Mouse (Mus musculus) forebrain, embryonic 11.5 days (tissue): Measurements from ENCODE around the gene Lrig2. TPM values are rescaled to one million over a fixed set of nuclear protein-coding genes. Genes with fewer than 3 reads are reported as not detected.

Source experiments
- ATAC-seq: fragments of 200-750 bp; cut with Nextera tagmentation; replicated peaks from 2 replicates; pipeline ENCODE4 v1.8.0; 2017; ENCODE audit warnings: moderate TSS enrichment; ENCODE audit not compliant: low FRiP score
- DNase-seq: peaks from one replicate; pipeline ENCODE4 v3.0.0-alpha.2; 2017; ENCODE audit warnings: low spot score
- H3K27ac ChIP-seq: fragments of 300-500 bp; sonication (generic); 2 replicates; pipeline ENCODE4 v1.5.1; 2014; ENCODE audit warnings: low read depth, low read length
- H3K27me3 ChIP-seq: fragments of 300-500 bp; sonication (generic); 2 replicates; pipeline ENCODE4 v1.6.1; 2014; ENCODE audit warnings: mild to moderate bottlenecking, low read length, mixed read lengths; ENCODE audit not compliant: control insufficient read depth, insufficient read depth
- H3K36me3 ChIP-seq: fragments of 300-500 bp; sonication (generic); 2 replicates; pipeline ENCODE4 v1.6.1; 2014; ENCODE audit warnings: mild to moderate bottlenecking, low read length, moderate library complexity, mixed read lengths; ENCODE audit not compliant: control insufficient read depth, insufficient read depth
- H3K4me1 ChIP-seq: fragments of 300-500 bp; sonication (generic); replicated peaks from 2 replicates; pipeline ENCODE4 v1.6.1; 2014; ENCODE audit warnings: low read length, mixed read lengths; ENCODE audit not compliant: control insufficient read depth, insufficient read depth
- H3K4me2 ChIP-seq: fragments of 300-500 bp; sonication (generic); 2 replicates; pipeline ENCODE4 v1.6.1; 2014; ENCODE audit warnings: low read depth, mild to moderate bottlenecking, low read length, moderate library complexity, mixed read lengths; ENCODE audit not compliant: severe bottlenecking
- H3K4me3 ChIP-seq: fragments of 300-500 bp; sonication (generic); 2 replicates; pipeline ENCODE4 v1.5.1; 2014; ENCODE audit warnings: low read depth, low read length
- H3K9ac ChIP-seq: fragments of 300-500 bp; sonication (generic); 2 replicates; pipeline ENCODE4 v1.6.1; 2014; ENCODE audit warnings: low read length
- H3K9me3 ChIP-seq: fragments of 300-500 bp; sonication (generic); 2 replicates; pipeline ENCODE4 v1.6.1; 2016; ENCODE audit warnings: low read length, mixed read lengths; ENCODE audit not compliant: control insufficient read depth
- WGBS: fragments of 180-500 bp; shearing (Covaris S2); extraction: QIAGEN DNeasy Blood & Tissue Kit; methylation state at CpG from one replicate; pipeline ENCODE4 v1.1.7; 2014; 5-methylcytosine and 5-hydroxymethylcytosine counted together
- polyA plus RNA-seq: library from polyadenylated mRNA; unstranded; fragments of >200 nt; fragmentation: Nextera tagmentation; extraction: Ambion mirVana; gene quantifications from 2 replicates; pipeline ENCODE4 v1.2.1, GENCODE M21; 2014

The Lrig2 gene
- polyA plus RNA-seq, 1 experiment from 2014 or later: 23.5 TPM

DNA sequence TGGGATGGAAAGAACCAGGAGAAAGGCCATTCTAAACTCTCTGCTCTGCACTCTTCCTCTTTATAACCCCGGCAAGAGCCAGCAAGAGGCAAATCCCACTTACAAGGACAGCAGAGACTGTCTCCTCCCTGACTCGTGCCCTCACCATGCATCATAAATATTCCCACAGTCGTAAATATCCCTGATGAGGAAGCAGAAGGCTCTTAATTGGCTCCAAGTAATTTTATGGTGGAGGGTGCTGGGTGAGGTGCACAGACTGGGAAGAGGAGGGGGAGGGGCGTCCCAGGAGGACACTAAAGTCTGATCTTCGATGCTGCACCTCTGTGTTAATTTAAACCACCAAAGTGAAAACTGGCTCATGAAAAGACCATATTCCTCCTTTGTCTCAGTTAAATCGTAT, 99.2 kb downstream of the Lrig2 start:
- Histone ChIP-seq H3K9me3 (no peaks in the 10 kb centered on the region), H3K4me2 (no peak overlapping the region), H3K4me3 (no peak overlapping the region), H3K27me3 (no peaks in the 10 kb centered on the region), H3K27ac (no peak overlapping the region), H3K9ac (no peak overlapping the region), H3K36me3 (no peaks in the 10 kb centered on the region), H3K4me1 (no peaks in the 10 kb centered on the region)
- WGBS: 86% methylated on average over 6 of the region's 6 CpGs
- ATAC-seq (no peak), DNase-seq (no peak)

DNA sequence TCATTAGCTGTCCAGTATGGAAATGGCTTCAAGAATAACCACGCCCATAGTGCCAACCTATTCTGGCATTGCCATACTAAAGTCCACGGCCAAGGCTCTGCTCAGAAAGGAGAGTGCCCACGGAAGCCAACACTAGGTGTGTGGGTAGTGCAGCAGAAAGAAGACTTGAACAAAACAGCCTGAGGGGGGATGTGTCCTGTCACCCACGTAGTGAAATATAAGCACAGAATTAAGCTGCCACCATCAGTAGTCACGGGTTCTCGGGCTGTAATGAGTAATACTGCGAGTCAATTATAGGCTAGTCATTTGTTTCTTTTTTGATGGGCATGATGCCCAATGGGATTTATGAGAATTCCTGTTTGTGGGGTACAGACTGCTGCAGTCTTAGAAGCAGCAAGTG, 104.2 kb downstream of the Lrig2 start:
- H3K27me3 ChIP-seq: no peaks in the 10 kb centered on the region
- DNase-seq (no peak), ATAC-seq (no peak)
- H3K36me3 ChIP-seq: no peaks in the 10 kb centered on the region
- H3K9me3 ChIP-seq: no peaks in the 10 kb centered on the region
- 89% methylated on average over 7 of the region's 7 CpGs for WGBS
- H3K4me3 ChIP-seq: no peak overlapping the region
- no peak overlapping the region for H3K27ac ChIP-seq
- H3K9ac ChIP-seq: no peak overlapping the region
- H3K4me2 ChIP-seq: no peak overlapping the region
- no peaks in the 10 kb centered on the region for H3K4me1 ChIP-seq

DNA sequence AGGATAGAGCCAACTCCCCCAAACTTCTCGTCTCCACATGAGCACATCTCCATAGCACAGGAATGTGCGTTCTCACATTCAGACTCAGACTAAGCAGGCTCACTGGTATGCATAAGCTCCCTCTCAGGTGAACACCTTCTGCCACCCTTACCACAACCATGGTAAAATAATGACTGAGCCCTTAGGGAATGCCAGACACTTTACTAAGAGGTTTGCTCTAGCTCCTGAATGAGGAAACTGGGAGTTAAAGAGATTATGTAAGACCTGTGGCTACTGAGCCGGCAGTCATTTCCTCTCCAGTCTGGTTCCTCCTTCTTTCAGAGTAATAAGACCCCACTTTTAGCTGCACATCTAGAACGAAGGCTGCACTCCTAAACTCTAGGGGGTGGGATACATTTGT, 108.1 kb downstream of the Lrig2 start:
- no peaks in the 10 kb centered on the region for H3K27me3 ChIP-seq
- DNase-seq (no peak), ATAC-seq (no peak)
- H3K27ac ChIP-seq: no peak overlapping the region
- 81% methylated on average over 4 of the region's 4 CpGs for WGBS
- H3K4me2 ChIP-seq: no peak overlapping the region
- no peaks in the 10 kb centered on the region for H3K36me3 ChIP-seq
- H3K4me3 ChIP-seq: no peak overlapping the region
- H3K9ac ChIP-seq: no peak overlapping the region
- H3K9me3 ChIP-seq: no peaks in the 10 kb centered on the region
- no peaks in the 10 kb centered on the region for H3K4me1 ChIP-seq

DNA sequence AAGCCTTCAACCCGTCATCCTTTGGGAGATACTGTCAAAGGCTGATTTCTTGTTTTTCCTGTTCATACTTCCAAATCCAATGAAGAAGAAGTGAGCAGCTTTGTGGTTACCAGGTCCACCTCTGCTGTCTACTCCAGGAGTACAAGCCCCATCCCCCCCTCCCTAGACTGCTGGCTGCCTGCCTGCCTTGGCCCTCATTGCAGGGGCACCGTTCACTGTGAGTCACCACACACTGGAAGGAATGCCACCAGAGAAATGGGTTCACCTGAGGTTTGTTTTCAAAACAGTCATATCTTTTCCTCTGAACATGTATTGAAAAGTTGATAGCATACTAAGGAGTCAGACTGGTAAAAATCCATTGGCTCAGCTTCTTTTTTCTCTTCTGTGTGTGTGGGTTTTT, 110.5 kb downstream of the Lrig2 start:
- Histone ChIP-seq H3K9ac (no peak overlapping the region), H3K36me3 (no peaks in the 10 kb centered on the region), H3K4me3 (no peak overlapping the region), H3K27me3 (no peaks in the 10 kb centered on the region), H3K9me3 (no peaks in the 10 kb centered on the region), H3K4me1 (no peaks in the 10 kb centered on the region), H3K27ac (no peak overlapping the region), H3K4me2 (no peak overlapping the region)
- no peak for DNase-seq
- no peak for ATAC-seq
- WGBS: 86% methylated on average over 2 of the region's 2 CpGs

DNA sequence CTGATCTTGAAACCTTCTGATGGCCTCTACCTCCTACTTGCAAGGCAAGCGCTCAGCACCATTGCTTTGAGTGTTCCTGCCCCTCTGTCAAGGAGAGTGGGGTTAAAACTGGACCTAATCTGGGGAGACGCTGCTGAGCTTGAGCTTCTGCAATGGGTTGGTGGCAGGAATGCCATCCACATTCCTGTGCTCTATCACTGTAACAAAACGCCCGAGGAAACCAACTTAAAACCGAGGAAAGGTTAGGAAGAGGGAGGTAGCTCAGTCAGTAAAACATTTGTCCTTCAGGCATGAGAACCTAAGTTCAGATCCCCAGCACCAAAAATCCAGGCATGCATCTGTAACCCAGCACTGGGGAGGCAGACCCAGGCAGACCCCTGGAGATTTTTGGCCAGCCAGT, 111.6 kb downstream of the Lrig2 start:
- no peaks in the 10 kb centered on the region for H3K27me3 ChIP-seq
- no peak overlapping the region for H3K9ac ChIP-seq
- DNase-seq (no peak), ATAC-seq (no peak)
- H3K9me3 ChIP-seq: no peaks in the 10 kb centered on the region
- no peak overlapping the region for H3K4me2 ChIP-seq
- no peak overlapping the region for H3K27ac ChIP-seq
- H3K4me3 ChIP-seq: no peak overlapping the region
- no peaks in the 10 kb centered on the region; the same call in 1 of the 2 replicates for H3K4me1 ChIP-seq
- WGBS: 85% methylated on average over 5 of the region's 5 CpGs
- no peaks in the 10 kb centered on the region for H3K36me3 ChIP-seq

DNA sequence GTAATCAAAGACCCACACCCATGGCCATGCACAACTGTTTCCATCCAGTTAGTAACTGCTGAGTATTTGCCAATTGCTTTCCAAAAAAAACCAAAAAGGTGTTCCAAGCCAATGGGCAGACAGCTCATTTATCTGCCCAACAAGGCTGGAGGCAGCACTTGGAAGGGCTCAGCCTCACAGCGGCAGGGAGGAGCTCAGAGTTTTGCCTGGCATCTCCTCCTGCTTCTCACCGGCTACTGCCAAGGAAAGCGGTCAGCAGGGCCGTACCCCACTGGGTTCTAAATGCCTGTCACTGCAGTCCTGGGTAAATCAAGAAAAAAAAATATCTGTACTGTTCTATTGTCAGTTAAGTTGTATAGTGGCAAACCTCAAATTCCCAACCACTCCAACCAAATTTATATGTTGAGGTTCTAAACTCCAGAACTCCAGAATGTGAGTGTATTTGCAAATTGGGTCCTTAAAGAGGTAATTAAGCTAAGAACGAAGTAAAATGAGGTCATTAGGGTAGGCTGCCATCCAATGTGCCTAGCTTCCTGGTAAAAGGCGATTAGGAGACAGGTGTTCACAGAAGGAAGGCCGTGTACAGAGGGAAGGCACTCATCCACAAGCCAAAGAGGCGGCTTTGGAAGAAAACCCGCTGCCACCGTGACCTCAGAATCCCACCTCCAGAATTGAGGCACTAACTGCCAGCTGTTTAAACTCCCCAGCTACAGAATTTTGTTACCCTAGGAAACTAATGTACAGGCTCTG, 112.2 kb downstream of the Lrig2 start:
- H3K36me3 ChIP-seq: no peaks in the 10 kb centered on the region
- H3K9ac ChIP-seq: no peak overlapping the region
- no peak overlapping the region for H3K27ac ChIP-seq
- H3K9me3 ChIP-seq: no peaks in the 10 kb centered on the region
- no peak overlapping the region for H3K4me3 ChIP-seq
- DNase-seq (no peak), ATAC-seq (no peak)
- WGBS: 77% methylated on average over 10 of the region's 10 CpGs
- no peaks in the 10 kb centered on the region; the same call in 1 of the 2 replicates for H3K4me1 ChIP-seq
- H3K27me3 ChIP-seq: no peaks in the 10 kb centered on the region
- H3K4me2 ChIP-seq: no peak overlapping the region

DNA sequence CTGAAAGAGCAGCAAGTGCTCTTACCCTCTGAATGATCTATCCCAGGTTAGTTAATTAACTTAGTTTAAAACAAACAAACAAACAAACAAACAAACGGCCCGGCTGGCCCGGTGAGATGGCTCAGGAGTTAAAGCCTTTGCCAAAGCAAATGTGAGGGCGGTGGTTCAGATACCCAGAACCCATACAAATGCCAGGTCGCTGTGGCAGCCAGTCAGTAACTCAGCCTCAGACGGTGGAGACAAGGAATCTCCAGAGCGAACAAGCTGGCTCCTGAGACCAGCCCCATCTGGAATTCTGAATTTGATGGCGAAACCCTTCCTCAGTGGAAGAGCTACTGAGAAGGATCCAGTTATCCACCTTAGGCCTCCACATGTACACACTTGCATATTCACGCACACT, 114.4 kb downstream of the Lrig2 start:
- 89% methylated on average over 9 of the region's 9 CpGs for WGBS
- no peak overlapping the region for H3K27ac ChIP-seq
- H3K36me3 ChIP-seq: no peaks in the 10 kb centered on the region
- H3K27me3 ChIP-seq: no peaks in the 10 kb centered on the region
- no peak for ATAC-seq
- H3K9ac ChIP-seq: no peak overlapping the region
- no peaks in the 10 kb centered on the region; the same call in 1 of the 2 replicates for H3K4me1 ChIP-seq
- H3K9me3 ChIP-seq: no peaks in the 10 kb centered on the region
- no peak for DNase-seq
- no peak overlapping the region for H3K4me3 ChIP-seq
- no peak overlapping the region for H3K4me2 ChIP-seq

DNA sequence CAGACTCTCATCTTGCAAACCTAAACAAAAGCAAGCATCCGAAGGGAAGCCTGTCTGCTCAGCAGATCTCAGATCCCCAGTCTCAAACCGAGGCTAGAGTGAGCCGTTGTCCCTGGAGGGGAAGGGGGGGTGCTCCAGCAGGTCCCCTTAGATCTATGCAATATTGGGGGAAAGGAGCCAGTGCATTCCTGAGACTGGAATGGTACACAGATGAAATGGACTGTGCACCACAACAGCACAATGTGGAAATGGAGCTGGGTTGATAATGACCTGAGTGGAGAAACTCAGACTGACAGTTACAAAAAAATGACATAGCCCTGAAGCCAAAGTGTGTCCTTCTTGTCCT, 115.0 kb downstream of the Lrig2 start:
- DNase-seq (no peak), ATAC-seq (no peak)
- Histone ChIP-seq H3K4me3 (no peak overlapping the region), H3K36me3 (no peaks in the 10 kb centered on the region), H3K4me1 (no peaks in the 10 kb centered on the region; the same call in 1 of the 2 replicates), H3K9ac (no peak overlapping the region), H3K9me3 (no peaks in the 10 kb centered on the region), H3K27me3 (no peaks in the 10 kb centered on the region), H3K27ac (no peak overlapping the region), H3K4me2 (no peak overlapping the region)
- WGBS: 64% methylated on average over 3 of the region's 3 CpGs

DNA sequence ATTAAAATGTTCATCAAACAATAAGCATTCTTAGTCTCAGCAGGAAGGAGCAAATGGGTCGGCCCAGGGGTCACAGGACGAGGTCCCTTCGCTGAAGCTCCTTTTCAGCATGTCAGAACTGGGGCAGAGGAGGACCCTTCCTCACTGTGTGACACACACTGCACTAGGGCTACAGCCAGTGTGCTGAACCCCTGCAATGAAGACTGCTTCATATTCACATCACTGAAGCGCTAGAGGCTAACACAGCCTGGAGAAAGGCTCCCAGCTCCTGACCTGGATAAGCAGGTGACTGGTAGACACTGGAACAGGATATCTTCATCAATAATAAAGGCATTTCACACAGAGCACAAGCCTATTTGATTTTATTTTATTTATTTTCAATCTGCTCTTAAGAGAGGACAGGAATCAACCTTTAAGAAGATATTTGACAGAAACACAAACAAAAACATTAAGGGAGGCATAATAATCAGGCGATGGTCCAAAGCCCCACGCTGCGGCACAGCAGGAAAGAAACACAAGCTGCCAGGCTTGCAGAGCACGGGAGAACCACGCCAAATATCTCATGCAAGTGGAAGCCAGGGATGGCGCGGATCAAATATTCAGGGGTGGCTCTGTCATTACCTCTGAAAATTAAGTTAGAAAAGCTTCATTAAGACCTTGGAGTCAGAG, 115.5 kb downstream of the Lrig2 start:
- Histone ChIP-seq H3K9me3 (no peaks in the 10 kb centered on the region), H3K36me3 (no peaks in the 10 kb centered on the region), H3K4me1 (no peaks in the 10 kb centered on the region; the same call in 1 of the 2 replicates), H3K9ac (no peak overlapping the region), H3K4me3 (no peak overlapping the region), H3K27ac (no peak overlapping the region), H3K27me3 (no peaks in the 10 kb centered on the region), H3K4me2 (no peak overlapping the region)
- ATAC-seq (no peak), DNase-seq (no peak)
- 52% methylated on average over 11 of the region's 11 CpGs for WGBS
